Mouse (Mus musculus) limb, embryonic 14.5 days (tissue): ENCODE measurements around the gene Ndufs8. TPM values are rescaled to one million over a fixed set of nuclear protein-coding genes. Genes with fewer than 3 reads are reported as not detected.

Source experiments
- ATAC-seq: fragments of 200-750 bp; cut with Nextera tagmentation; 2 replicates; pipeline ENCODE4 v1.8.0; 2017; ENCODE audit warnings: low read depth, moderate number of reproducible peaks, moderate TSS enrichment; ENCODE audit not compliant: low FRiP score
- DNase-seq: peaks from one replicate; pipeline ENCODE4 v3.0.0-alpha.2; 2015; ENCODE audit warnings: low spot score
- H3K27ac ChIP-seq: fragments of 300-500 bp; sonication (generic); replicated peaks from 2 replicates; pipeline ENCODE4 v1.5.1; 2014; ENCODE audit warnings: low read depth, mild to moderate bottlenecking, low read length, moderate library complexity, mixed read lengths
- H3K27me3 ChIP-seq: fragments of 300-500 bp; sonication (generic); 2 replicates; pipeline ENCODE4 v1.6.1; 2014; ENCODE audit warnings: low read length, mixed read lengths; ENCODE audit not compliant: control insufficient read depth, insufficient read depth
- H3K36me3 ChIP-seq: fragments of 300-500 bp; sonication (generic); 2 replicates; pipeline ENCODE4 v1.6.1; 2014; ENCODE audit warnings: mild to moderate bottlenecking, low read length, moderate library complexity, mixed read lengths; ENCODE audit not compliant: control insufficient read depth, insufficient read depth
- H3K4me1 ChIP-seq: fragments of 300-500 bp; sonication (generic); 2 replicates; pipeline ENCODE4 v1.6.1; 2014; ENCODE audit warnings: antibody characterized with exemption, low read length, mixed read lengths; ENCODE audit not compliant: control insufficient read depth, insufficient read depth
- H3K4me2 ChIP-seq: fragments of 300-500 bp; sonication (generic); replicated peaks from 2 replicates; pipeline ENCODE4 v1.6.1; 2014; ENCODE audit warnings: low read depth, mild to moderate bottlenecking, low read length, moderate library complexity; ENCODE audit not compliant: severe bottlenecking
- H3K4me3 ChIP-seq: fragments of 300-500 bp; sonication (generic); replicated peaks from 2 replicates; pipeline ENCODE4 v1.5.1; 2014; ENCODE audit warnings: low read length
- H3K9ac ChIP-seq: fragments of 300-500 bp; sonication (generic); 2 replicates; pipeline ENCODE4 v1.6.1; 2014; ENCODE audit warnings: mild to moderate bottlenecking, low read depth, low read length, moderate library complexity; ENCODE audit not compliant: severe bottlenecking
- H3K9me3 ChIP-seq: fragments of 300-500 bp; sonication (generic); 2 replicates; pipeline ENCODE4 v1.6.1; 2016; ENCODE audit warnings: low read length; ENCODE audit not compliant: control insufficient read depth
- POLR2A ChIP-seq: fragments of 200-500 bp; IDR thresholded peaks from 2 replicates; pipeline ENCODE4 v1.8.0; 2012; ENCODE audit warnings: inconsistent platforms, mild to moderate bottlenecking, moderate library complexity, borderline replicate concordance; ENCODE audit not compliant: insufficient read depth, insufficient read length; ENCODE audit errors: extremely low read depth
- WGBS: fragments of 180-500 bp; shearing (Covaris S2); extraction: QIAGEN DNeasy Blood & Tissue Kit; methylation state at CpG from one replicate; pipeline ENCODE4 v1.1.7; 2014; 5-methylcytosine and 5-hydroxymethylcytosine counted together
- polyA plus RNA-seq, 2 experiments: library from polyadenylated mRNA; depleted of rRNA in 1 of 2; stranded (reverse) in 1 of 2; unstranded in 1 of 2; fragments of >200 nt; fragmentation: Nextera tagmentation in 1 of 2; extraction: Ambion mirVana in 1 of 2; gene quantifications; 2 replicates each; pipeline versions ENCODE4 v1.2.1 to v1.2.3; 2012 to 2014

Ndufs8 gene
- polyA plus RNA-seq, 2 experiments, result 186 to 322 TPM

DNA sequence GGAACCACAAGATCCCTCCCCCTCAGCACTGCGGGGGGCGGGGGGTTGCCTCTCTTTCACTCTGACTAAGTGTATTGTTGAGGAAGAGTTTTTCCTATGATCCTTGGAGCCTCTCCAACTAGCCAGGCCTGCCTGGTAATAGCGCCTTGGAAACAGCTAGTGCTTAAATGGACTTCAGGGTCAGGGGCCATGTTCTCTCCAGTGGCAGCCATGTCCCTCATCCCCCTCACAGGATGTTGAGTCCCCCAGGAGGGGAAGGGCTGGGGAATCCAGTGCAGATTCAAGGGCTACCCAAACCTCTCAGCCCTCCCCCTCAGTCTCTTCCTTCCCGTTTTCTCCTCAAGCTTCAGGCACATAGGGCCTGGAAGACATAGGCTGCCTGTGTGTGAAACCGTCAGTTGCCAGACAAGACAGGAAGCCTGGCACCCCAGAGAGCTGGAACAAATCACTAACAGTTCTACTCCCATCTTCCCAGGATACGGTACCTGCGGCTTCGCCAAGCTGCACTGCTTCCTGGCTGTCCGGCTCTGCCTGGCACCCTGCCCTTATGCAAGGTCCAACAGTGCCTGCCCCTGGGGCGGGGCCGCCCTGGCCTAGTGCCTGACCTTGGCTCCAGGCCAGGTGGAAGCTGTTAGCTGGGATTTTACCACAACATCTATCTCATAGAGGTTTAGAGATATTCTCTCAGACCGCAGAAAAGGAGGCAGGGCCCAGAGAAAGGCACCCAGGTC is 16.8 kb upstream of the Ndufs8 start, which contains the start of gene Aldh3b1:
Gene Aldh3b1, minus strand, starts transcription at position 598 of the 731 bp plus-strand sequence.
- H3K27ac ChIP-seq, result peak within 1 kb of the TSS; percentile 77
- peak; percentile 70 for DNase-seq
- no peaks in the 10 kb centered on the region for H3K36me3 ChIP-seq
- no peaks in the 10 kb centered on the region for H3K27me3 ChIP-seq
- H3K4me2 ChIP-seq, result peak within 1 kb of the TSS; percentile 11; the same call in 1 of the 2 replicates
- peak; percentile 49 for ATAC-seq
- WGBS, result 46% methylated on average over 12 of the region's 12 CpGs
- H3K4me1 ChIP-seq, result peaks cover 14% of the 10 kb centered on the region
- peak within 1 kb of the TSS; percentile 34 for H3K9ac ChIP-seq
- no peaks in the 10 kb centered on the region for H3K9me3 ChIP-seq
- no peak for TF ChIP-seq POLR2A
- H3K4me3 ChIP-seq, result no peak within 1 kb of the TSS

- Histone ChIP-seq H3K4me2 (no peak overlapping the region), H3K27ac (peak overlapping the region; percentile 77), H3K9ac (0 out of 2 replicates have a peak overlapping the region, but pooled peaks have one; percentile 34), H3K27me3 (no peaks in the 10 kb centered on the region), H3K4me3 (no peak overlapping the region), H3K4me1 (peaks cover 14% of the 10 kb centered on the region), H3K36me3 (no peaks in the 10 kb centered on the region), H3K9me3 (no peaks in the 10 kb centered on the region)
- 65% methylated on average over 4 of the region's 4 CpGs for WGBS
- no peak for DNase-seq
- no peak for ATAC-seq
- TF ChIP-seq POLR2A, result no peak
Measured at GRCm38 (mm10) chr19:3928779-3929178, 16.2 kb upstream of the Ndufs8 start.

GRCm38 (mm10) chr19:3927989-3928388 is 15.4 kb upstream of the Ndufs8 start:
- H3K4me1 ChIP-seq, result peaks cover 14% of the 10 kb centered on the region
- no peaks in the 10 kb centered on the region for H3K27me3 ChIP-seq
- H3K9ac ChIP-seq, result no peak overlapping the region
- no peaks in the 10 kb centered on the region for H3K9me3 ChIP-seq
- TF ChIP-seq POLR2A, result no peak
- DNase-seq (no peak), ATAC-seq (no peak)
- H3K36me3 ChIP-seq, result no peaks in the 10 kb centered on the region
- 92% methylated on average over 4 of the region's 4 CpGs for WGBS
- H3K4me3 ChIP-seq, result no peak overlapping the region
- H3K27ac ChIP-seq, result no peak overlapping the region
- no peak overlapping the region for H3K4me2 ChIP-seq

- Histone ChIP-seq H3K27me3 (no peaks in the 10 kb centered on the region), H3K27ac (0 out of 2 replicates have a peak overlapping the region, but pooled peaks have one; percentile 28), H3K9ac (no peak overlapping the region), H3K4me2 (no peak overlapping the region), H3K9me3 (no peaks in the 10 kb centered on the region), H3K4me1 (peaks cover 14% of the 10 kb centered on the region), H3K36me3 (no peaks in the 10 kb centered on the region), H3K4me3 (no peak overlapping the region)
- TF ChIP-seq POLR2A, result no peak
- WGBS, result 70% methylated on average over 6 of the region's 6 CpGs
- no peak for ATAC-seq
- no peak for DNase-seq
Measured at GRCm38 (mm10) chr19:3926685-3927084, 14.1 kb upstream of the Ndufs8 start.

- ATAC-seq (no peak), DNase-seq (no peak)
- H3K4me3 ChIP-seq, result no peak overlapping the region
- TF ChIP-seq POLR2A, result no peak
- H3K27ac ChIP-seq, result 0 out of 2 replicates have a peak overlapping the region, but pooled peaks have one; percentile 28
- no peaks in the 10 kb centered on the region for H3K36me3 ChIP-seq
- no peak overlapping the region for H3K4me2 ChIP-seq
- no peak overlapping the region for H3K9ac ChIP-seq
- WGBS, result 52% methylated on average over 3 of the region's 3 CpGs
- H3K4me1 ChIP-seq, result peaks cover 14% of the 10 kb centered on the region
- H3K27me3 ChIP-seq, result no peaks in the 10 kb centered on the region
- no peaks in the 10 kb centered on the region for H3K9me3 ChIP-seq
Measured at GRCm38 (mm10) chr19:3926279-3926678, 13.7 kb upstream of the Ndufs8 start.

DNA sequence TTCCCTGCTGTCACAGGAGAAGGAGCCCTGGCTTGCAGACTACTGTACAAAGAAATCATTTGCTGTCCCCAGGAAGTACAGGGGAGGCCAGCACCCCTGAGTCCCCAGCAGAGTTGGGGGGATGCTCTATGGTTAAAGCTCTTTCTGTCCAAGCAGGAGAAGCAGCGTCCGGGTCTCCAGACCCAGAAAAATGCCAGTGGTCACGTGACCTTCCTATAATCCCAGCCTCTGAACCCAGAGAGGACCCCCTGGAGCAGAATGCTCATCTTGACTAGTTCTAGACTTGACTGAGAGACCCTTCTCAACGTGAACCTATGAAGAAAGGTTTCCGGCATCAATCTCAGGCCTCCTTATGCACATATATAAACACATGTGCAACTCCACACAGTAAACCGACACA is 13.3 kb upstream of the Ndufs8 start:
- ATAC-seq, result no peak
- no peaks in the 10 kb centered on the region for H3K9me3 ChIP-seq
- H3K4me1 ChIP-seq, result peaks cover 14% of the 10 kb centered on the region
- no peak overlapping the region for H3K27ac ChIP-seq
- H3K36me3 ChIP-seq, result no peaks in the 10 kb centered on the region
- 71% methylated on average over 6 of the region's 6 CpGs for WGBS
- H3K4me3 ChIP-seq, result no peak overlapping the region
- no peaks in the 10 kb centered on the region for H3K27me3 ChIP-seq
- TF ChIP-seq POLR2A, result no peak
- H3K4me2 ChIP-seq, result no peak overlapping the region
- DNase-seq, result no peak
- H3K9ac ChIP-seq, result no peak overlapping the region
